Mouse (Mus musculus): ENCODE measurements around the gene Hap1. TPM values are rescaled to one million over a fixed set of nuclear protein-coding genes. Genes with fewer than 3 reads are reported as not detected.

Hap1 gene
- total and polyA plus RNA-seq, 3 experiments = 6.6 to 34.8 TPM; not detected in 1

GRCm38 (mm10) chr11:100375127-100375526 lies 19.2 kb upstream of the Hap1 start:
- Histone ChIP-seq H3K4me3 (ENCODE audit: control insufficient read depth in 1 of 2, insufficient read depth in 1 of 2, low read depth in 2 of 2, low read length in 2 of 2) (no peak overlapping the region), H3K27me3 (ENCODE audit: control insufficient read depth in 1 of 2, insufficient read depth in 2 of 2, low read length in 2 of 2) (no peaks in the 10 kb centered on the region), H3K4me1 (ENCODE audit: control insufficient read depth in 1 of 2, insufficient read depth in 2 of 2, low read length in 2 of 2) (no peaks in the 10 kb centered on the region), H3K9ac (ENCODE audit: control insufficient read depth, low read depth, low read length, poor library complexity, severe bottlenecking) (no peak overlapping the region), H3K27ac (ENCODE audit: control insufficient read depth, low read depth, low read length) (no peak overlapping the region), H3K36me3 (ENCODE audit: control insufficient read depth in 1 of 2, insufficient read depth in 2 of 2, low read length in 2 of 2) (no peaks in the 10 kb centered on the region), H3K9me3 (replicated peaks; ENCODE audit: insufficient read depth, low read length) (no peaks in the 10 kb centered on the region), H3K79me2 (ENCODE audit: control insufficient read depth, insufficient read depth, low read length, poor library complexity) (no peaks in the 10 kb centered on the region)
- DNase-seq (ENCODE audit: low read depth, low spot score) = no peak
- no peak for TF ChIP-seq NELFE (IDR thresholded peaks at IDR 0.05; ENCODE audit: low read depth, low read length)
- TF ChIP-seq NRF1 (IDR thresholded peaks at IDR 0.05; ENCODE audit: insufficient read depth, low read depth, low read length, poor library complexity, severe bottlenecking) = no peak
- no peak for TF ChIP-seq GABPA (IDR thresholded peaks at IDR 0.05; ENCODE audit: low read depth, low read length)
- TF ChIP-seq CTCF (IDR thresholded peaks at IDR 0.05 in 2 of 3, conservative IDR thresholded peaks at IDR 0.05 in 1 of 3; ENCODE audit: control insufficient read depth in 1 of 3, insufficient read depth in 1 of 3, low read depth in 2 of 3, low read length in 3 of 3, poor library complexity in 1 of 3, severe bottlenecking in 1 of 3) = no peak
- no peak for TF ChIP-seq KAT2A (conservative IDR thresholded peaks at IDR 0.05; ENCODE audit: low read depth, low read length)

- Histone ChIP-seq H3K79me2 (ENCODE audit: control insufficient read depth, insufficient read depth, low read length, poor library complexity) (no peaks in the 10 kb centered on the region), H3K4me1 (ENCODE audit: control insufficient read depth in 1 of 2, insufficient read depth in 2 of 2, low read length in 2 of 2) (no peaks in the 10 kb centered on the region), H3K4me3 (ENCODE audit: control insufficient read depth in 1 of 2, insufficient read depth in 1 of 2, low read depth in 2 of 2, low read length in 2 of 2) (no peak overlapping the region), H3K9me3 (replicated peaks; ENCODE audit: insufficient read depth, low read length) (no peaks in the 10 kb centered on the region), H3K36me3 (ENCODE audit: control insufficient read depth in 1 of 2, insufficient read depth in 2 of 2, low read length in 2 of 2) (no peaks in the 10 kb centered on the region), H3K27me3 (ENCODE audit: control insufficient read depth in 1 of 2, insufficient read depth in 2 of 2, low read length in 2 of 2) (no peaks in the 10 kb centered on the region; a peak in 1 of 4 replicates), H3K9ac (ENCODE audit: control insufficient read depth, low read depth, low read length, poor library complexity, severe bottlenecking) (no peak overlapping the region), H3K27ac (ENCODE audit: control insufficient read depth, low read depth, low read length) (no peak overlapping the region)
- peak; percentile 99 for TF ChIP-seq JUND (IDR thresholded peaks at IDR 0.05; ENCODE audit: low read depth, low read length)
- TF ChIP-seq POLR2A (IDR thresholded peaks at IDR 0.05; ENCODE audit: control insufficient read depth in 1 of 2, insufficient read depth in 1 of 2, low read depth in 1 of 2, low read length in 2 of 2, poor library complexity in 1 of 2) = no peak
- no peak for TF ChIP-seq RAD21 (IDR thresholded peaks at IDR 0.05; ENCODE audit: low read depth, low read length)
- no peak for TF ChIP-seq MYC (IDR thresholded peaks at IDR 0.05; ENCODE audit: low read depth, low read length)
- TF ChIP-seq MAZ (IDR thresholded peaks at IDR 0.05; ENCODE audit: low read depth, low read length) = 0 out of 2 replicates have a peak, but pooled peaks have one; percentile 40
- DNase-seq (ENCODE audit: low read depth, low spot score) = peak; percentile 48
These were observed 16.1 kb upstream of the Hap1 start for GRCm38 (mm10) chr11:100371981-100372558.

GRCm38 (mm10) chr11:100369822-100370221 lies 13.9 kb upstream of the Hap1 start:
- TF ChIP-seq MEF2A (IDR thresholded peaks at IDR 0.05; ENCODE audit: extremely low read depth, insufficient replicate concordance, low read depth, low read length, poor library complexity, severe bottlenecking) = no peak
- TF ChIP-seq SMC3 (IDR thresholded peaks at IDR 0.05; ENCODE audit: low read depth, low read length) = no peak
- no peak for TF ChIP-seq POLR2AphosphoS2 (IDR thresholded peaks at IDR 0.05; ENCODE audit: low read length)
- TF ChIP-seq MYB (IDR thresholded peaks at IDR 0.05; ENCODE audit: low read depth, low read length) = no peak
- no peak for TF ChIP-seq ZNF384 (IDR thresholded peaks at IDR 0.05; ENCODE audit: low read depth, low read length)
- TF ChIP-seq SIN3A (IDR thresholded peaks at IDR 0.05; ENCODE audit: low read length) = no peak
- TF ChIP-seq POLR2AphosphoS5 (IDR thresholded peaks at IDR 0.05; ENCODE audit: borderline replicate concordance, low read depth, low read length) = no peak
- Histone ChIP-seq H3K27me3 (ENCODE audit: control insufficient read depth in 1 of 2, insufficient read depth in 2 of 2, low read length in 2 of 2) (no peaks in the 10 kb centered on the region; a peak in 2 of 4 replicates), H3K9ac (ENCODE audit: control insufficient read depth, low read depth, low read length, poor library complexity, severe bottlenecking) (no peak overlapping the region), H3K36me3 (ENCODE audit: control insufficient read depth in 1 of 2, insufficient read depth in 2 of 2, low read length in 2 of 2) (no peaks in the 10 kb centered on the region), H3K4me1 (ENCODE audit: control insufficient read depth in 1 of 2, insufficient read depth in 2 of 2, low read length in 2 of 2) (no peaks in the 10 kb centered on the region), H3K9me3 (replicated peaks; ENCODE audit: insufficient read depth, low read length) (no peaks in the 10 kb centered on the region), H3K4me3 (ENCODE audit: control insufficient read depth in 1 of 2, insufficient read depth in 1 of 2, low read depth in 2 of 2, low read length in 2 of 2) (no peak overlapping the region), H3K27ac (ENCODE audit: control insufficient read depth, low read depth, low read length) (no peak overlapping the region), H3K79me2 (ENCODE audit: control insufficient read depth, insufficient read depth, low read length, poor library complexity) (no peaks in the 10 kb centered on the region)
- no peak for DNase-seq (ENCODE audit: low read depth, low spot score)
